Mouse (Mus musculus) large intestine, adult 2 months (tissue): ENCODE measurements at regions not wholly inside any gene's neighbourhood (a gene's known extent, or its start where the extent isn't known, plus 50 kb on each side); places are given as distances from the start of the nearest gene placed in this dataset.

Experiments used
- DNase-seq: peaks from one replicate; pipeline ENCODE4 v3.0.0-alpha.2; 2012; ENCODE audit warnings: low read depth, low spot score
- WGBS: fragments of 180-500 bp; shearing (Covaris S2); methylation state at CpG from one replicate; pipeline ENCODE4 v1.1.7; 2018; 5-methylcytosine and 5-hydroxymethylcytosine counted together

GRCm38 (mm10) chr2:159451439-159451838, 656.8 kb downstream of the Dhx35 start:
- 39% methylated on average over 9 of the region's 9 CpGs for WGBS

GRCm38 (mm10) chr2:159481399-159482080, 686.9 kb downstream of the Dhx35 start:
- DNase-seq: no peak
- WGBS: 75% methylated on average over 6 of the region's 6 CpGs

More at GRCm38 (mm10) chr2:159451439-159451838, 656.8 kb downstream of the Dhx35 start:
- DNase-seq: no peak

- WGBS: 58% methylated on average over 3 of the region's 3 CpGs
- no peak for DNase-seq
Observed at GRCm38 (mm10) chr2:159491090-159491489, 696.5 kb downstream of the Dhx35 start.

GRCm38 (mm10) chr2:159498691-159499090, 704.1 kb downstream of the Dhx35 start:
- WGBS: 52% methylated on average over 2 of the region's 2 CpGs
- DNase-seq: no peak

GRCm38 (mm10) chr2:159501039-159501438, 706.4 kb downstream of the Dhx35 start:
- no peak for DNase-seq
- WGBS: 33% methylated on average over 3 of the region's 3 CpGs

GRCm38 (mm10) chr2:159519066-159519465, 724.5 kb downstream of the Dhx35 start:
- 47% methylated on average over 4 of the region's 4 CpGs for WGBS
- no peak for DNase-seq

- DNase-seq: no peak
- WGBS: 69% methylated on average over 2 of the region's 2 CpGs
Observed at GRCm38 (mm10) chr2:159523739-159524138, 729.1 kb downstream of the Dhx35 start.

GRCm38 (mm10) chr2:159534951-159535350, 740.3 kb downstream of the Dhx35 start:
- WGBS: 50% methylated on average over 2 of the region's 2 CpGs
- no peak for DNase-seq

- no peak for DNase-seq
Observed at GRCm38 (mm10) chr2:159539261-159539660, 744.7 kb downstream of the Dhx35 start.

- WGBS: 81% methylated on average over 3 of the region's 3 CpGs
- DNase-seq: no peak
Observed at GRCm38 (mm10) chr2:159557567-159557966, 763.0 kb downstream of the Dhx35 start.

GRCm38 (mm10) chr2:159565255-159565654, 768.7 kb downstream of the Gm826 start:
- WGBS: 85% methylated on average over 4 of the region's 4 CpGs
- DNase-seq: no peak

- 74% methylated on average over 5 of the region's 5 CpGs for WGBS
- DNase-seq: no peak
Observed at GRCm38 (mm10) chr2:159565921-159566320, 768.0 kb downstream of the Gm826 start.

GRCm38 (mm10) chr2:159566461-159566860, 767.5 kb downstream of the Gm826 start:
- DNase-seq: no peak

GRCm38 (mm10) chr2:159568391-159568790, 765.6 kb downstream of the Gm826 start:
- DNase-seq: no peak
- 84% methylated on average over 4 of the region's 4 CpGs for WGBS

More at GRCm38 (mm10) chr2:159566461-159566860, 767.5 kb downstream of the Gm826 start:
- 59% methylated on average over 5 of the region's 5 CpGs for WGBS

GRCm38 (mm10) chr2:159571862-159572261, 762.1 kb downstream of the Gm826 start:
- 82% methylated on average over 2 of the region's 2 CpGs for WGBS
- no peak for DNase-seq

- WGBS: 71% methylated on average over 5 of the region's 5 CpGs
- no peak for DNase-seq
Observed at GRCm38 (mm10) chr2:159575271-159575670, 758.7 kb downstream of the Gm826 start.

- DNase-seq: no peak
- WGBS: 58% methylated on average over 8 of the region's 8 CpGs
Observed at GRCm38 (mm10) chr2:159583103-159583502, 750.9 kb downstream of the Gm826 start.

GRCm38 (mm10) chr2:159584641-159585040, 749.3 kb downstream of the Gm826 start:
- no peak for DNase-seq

GRCm38 (mm10) chr2:159586697-159587473, 747.1 kb downstream of the Gm826 start:
- WGBS: 22% methylated on average over 6 of the region's 6 CpGs
- DNase-seq: no peak

GRCm38 (mm10) chr2:159591396-159592124, 742.4 kb downstream of the Gm826 start:
- DNase-seq: no peak
- 76% methylated on average over 2 of the region's 2 CpGs for WGBS
